Mouse (Mus musculus) layer of hippocampus, adult 18-20 months (tissue): ENCODE measurements around the gene Fbln1. TPM values are rescaled to one million over a fixed set of nuclear protein-coding genes. Genes with fewer than 3 reads are reported as not detected.
A peak's percentile ranks its signal among the peaks of the same experiment; 100 is the strongest.
"Not testable (repeated sequence)": the region's sequence is repeated elsewhere in the genome, so short reads cannot be mapped to it uniquely, and the experiment has no call there.

Experiments used
- DNase-seq, 2 experiments: peaks; one replicate each; pipeline ENCODE4 v3.0.0; 2022; ENCODE audit warnings: low spot score in 2 of 2
- total RNA-seq, 2 experiments: library from RNA; stranded (reverse); gene quantifications; 2 replicates each; pipeline ENCODE4 v1.2.3; 2021

Fbln1 gene
- total RNA-seq, 2 experiments from 2014 or later: 13.8 to 15.4 TPM

- no peak for DNase-seq
These were observed 76.3 kb downstream of the Fbln1 start for GRCm38 (mm10) chr15:85282021-85282420.

GRCm38 (mm10) chr15:85284651-85285050 lies 78.9 kb downstream of the Fbln1 start:
- no peak for DNase-seq

GRCm38 (mm10) chr15:85294632-85295031 lies 88.9 kb downstream of the Fbln1 start:
- DNase-seq: no peak

DNA sequence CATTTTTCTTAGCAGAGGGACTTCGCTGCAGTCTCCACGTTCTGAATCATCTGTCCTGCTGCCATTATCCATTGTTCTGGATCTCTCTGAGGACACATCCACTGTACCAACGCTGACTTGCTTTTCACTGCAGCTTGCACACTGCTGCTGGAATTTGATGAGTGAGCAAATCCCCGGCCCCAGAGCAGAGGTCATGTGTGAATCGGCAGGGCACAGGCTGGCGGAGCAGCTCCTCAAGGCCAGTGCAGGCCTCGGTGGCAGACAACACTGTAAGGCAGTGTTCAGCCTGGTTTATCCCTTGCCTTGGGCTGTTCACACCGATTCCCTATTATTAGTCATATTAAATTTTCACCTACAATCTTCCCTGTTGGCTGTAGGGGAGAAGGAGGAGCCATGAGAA lies 89.8 kb downstream of the Fbln1 start:
- no peak for DNase-seq

GRCm38 (mm10) chr15:85295977-85296376 lies 90.2 kb downstream of the Fbln1 start:
- no peak for DNase-seq

GRCm38 (mm10) chr15:85296538-85296937 lies 90.8 kb downstream of the Fbln1 start:
- DNase-seq: no peak

DNA sequence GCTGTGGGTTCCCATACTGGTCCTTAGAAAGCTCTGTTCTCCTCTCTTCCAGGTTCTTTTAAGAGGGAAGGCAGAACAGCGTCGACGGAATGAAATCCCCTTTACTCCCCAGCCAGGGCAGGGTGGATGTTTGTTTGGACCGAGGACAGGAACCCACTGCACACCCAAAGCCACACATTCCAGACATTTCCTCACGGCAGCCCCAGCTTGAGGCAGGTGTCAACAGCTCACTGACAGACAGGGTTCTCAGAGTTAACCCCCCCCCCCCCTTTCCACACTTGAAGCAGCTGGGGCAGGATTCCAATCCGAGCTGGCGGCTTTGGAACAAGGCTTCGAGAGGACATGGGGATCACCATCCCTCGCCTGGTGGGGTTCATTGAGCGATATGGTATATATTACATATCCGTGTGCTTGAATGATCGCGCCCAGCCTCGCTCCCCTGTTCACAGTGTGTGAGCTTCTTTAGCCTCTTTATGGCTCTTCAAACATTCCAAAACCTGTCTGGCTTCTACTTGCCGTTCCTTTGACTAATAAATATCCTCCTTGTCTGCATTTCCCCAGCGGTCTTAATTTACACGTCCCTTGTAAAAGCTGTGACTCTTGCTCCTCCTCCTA lies 92.5 kb downstream of the Fbln1 start:
- no peak for DNase-seq

- no peak for DNase-seq
These were observed 93.2 kb downstream of the Fbln1 start for GRCm38 (mm10) chr15:85298946-85299345.

- DNase-seq: no peak
These were observed 97.5 kb downstream of the Fbln1 start for GRCm38 (mm10) chr15:85303241-85303640.

GRCm38 (mm10) chr15:85303976-85304375 lies 98.2 kb downstream of the Fbln1 start:
- DNase-seq: no peak

DNA sequence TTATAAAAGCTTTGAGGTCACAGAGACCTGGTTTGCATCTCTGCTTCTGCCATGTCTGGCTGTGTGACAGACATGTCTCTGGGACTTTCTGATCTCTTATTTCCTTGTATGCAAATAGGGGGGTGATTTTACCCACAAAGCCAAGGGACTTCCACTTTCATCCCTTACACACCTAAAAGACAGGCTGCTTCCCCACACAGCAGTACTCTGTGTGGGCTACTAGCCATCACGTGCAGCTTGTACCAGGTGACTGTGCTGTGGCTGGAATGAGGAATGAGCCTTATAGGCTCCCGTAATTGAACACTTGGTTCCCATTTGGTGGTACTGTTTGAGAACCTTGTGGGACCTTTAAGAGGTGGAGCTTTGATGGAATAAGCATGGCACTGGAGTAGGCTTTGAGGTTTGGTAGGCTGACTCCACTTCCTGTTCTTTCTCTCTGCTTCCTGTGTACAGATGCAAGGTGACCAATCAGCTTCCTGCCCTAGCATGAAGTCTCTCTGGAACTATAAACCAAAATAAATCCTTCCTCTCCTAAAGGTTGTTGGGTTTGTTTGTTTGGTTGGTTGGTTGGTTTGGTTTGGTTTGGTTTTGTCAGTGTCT lies 101.4 kb downstream of the Fbln1 start:
- DNase-seq: no peak

GRCm38 (mm10) chr15:85311058-85311657 lies 105.4 kb downstream of the Fbln1 start:
- no peak for DNase-seq

GRCm38 (mm10) chr15:85315378-85316025 lies 109.8 kb downstream of the Fbln1 start:
- peak; percentile 59 to 93 for DNase-seq

DNA sequence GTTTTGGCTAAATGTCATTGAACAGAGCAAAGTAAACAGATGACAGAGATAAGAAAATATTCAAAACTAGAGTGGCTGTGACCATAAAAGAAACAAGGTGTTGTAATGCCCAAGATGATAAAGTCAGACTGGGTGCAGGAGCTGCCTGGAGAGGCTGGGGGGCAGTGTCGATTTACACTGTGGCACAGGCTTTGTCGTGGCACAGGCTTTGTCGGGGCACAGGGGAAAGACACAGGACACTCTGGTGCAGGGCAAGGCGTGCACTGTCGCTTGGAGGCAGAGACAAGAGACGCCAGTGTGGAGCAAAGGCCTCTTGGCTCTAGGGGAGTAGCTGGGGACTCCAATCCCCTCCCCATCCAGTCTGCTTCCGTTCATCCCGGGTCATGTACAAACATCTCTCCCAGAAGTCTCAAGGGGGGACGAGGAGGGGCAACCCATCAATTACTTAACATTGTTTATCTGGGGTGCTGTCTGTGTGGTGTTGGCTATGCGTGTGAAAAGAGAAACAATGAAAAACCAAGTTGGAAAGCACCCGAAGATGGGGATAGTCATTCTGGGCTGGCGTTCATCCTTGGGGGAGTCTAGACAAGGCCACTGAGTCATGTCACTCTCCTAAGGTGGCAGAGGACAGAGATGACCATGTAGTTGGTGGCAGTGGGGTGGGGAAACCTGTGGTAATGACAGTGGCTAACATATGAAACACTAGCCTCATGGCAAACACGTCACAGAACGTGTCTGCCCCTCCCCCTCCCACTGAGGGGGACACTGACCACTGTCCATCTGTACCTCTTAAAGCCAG lies 110.8 kb downstream of the Fbln1 start:
- DNase-seq: no peak

GRCm38 (mm10) chr15:85319924-85320668 lies 114.3 kb downstream of the Fbln1 start:
- DNase-seq: no peak

GRCm38 (mm10) chr15:85323214-85323613 lies 117.5 kb downstream of the Fbln1 start:
- no peak for DNase-seq

- DNase-seq: peak; percentile 23 to 51
These were observed 118.7 kb downstream of the Fbln1 start for GRCm38 (mm10) chr15:85324426-85324825.

GRCm38 (mm10) chr15:85327808-85328207 lies 122.1 kb downstream of the Fbln1 start:
- DNase-seq: no peak

DNA sequence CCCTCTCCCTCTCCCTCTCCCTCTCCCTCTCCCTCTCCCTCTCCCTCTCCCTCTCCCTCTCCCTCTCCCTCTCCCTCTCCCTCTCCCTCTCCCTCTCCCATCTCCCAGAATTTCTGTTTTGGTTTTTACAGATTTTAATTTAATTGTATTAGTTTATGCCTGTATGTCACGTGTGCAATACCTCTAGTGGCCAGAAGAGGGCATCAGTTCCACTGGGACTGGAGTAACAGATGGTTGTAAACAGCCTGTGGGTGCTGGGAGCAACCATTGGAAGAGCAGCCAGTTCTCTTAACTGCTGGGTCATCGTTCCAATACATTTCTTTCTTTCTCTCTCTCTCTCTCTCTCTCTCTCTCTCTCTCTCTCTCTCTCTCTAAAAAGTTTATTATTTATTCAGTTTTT lies 122.7 kb downstream of the Fbln1 start:
- not testable (repeated sequence) for DNase-seq

- no peak for DNase-seq
These were observed 123.3 kb downstream of the Fbln1 start for GRCm38 (mm10) chr15:85329096-85329495.

- no peak for DNase-seq
These were observed 124.3 kb downstream of the Fbln1 start for GRCm38 (mm10) chr15:85330024-85330423.
